Mouse (Mus musculus) heart, adult 2 months (tissue): ENCODE measurements around the gene Aarsd1.

ENCODE experiments used
- CTCF ChIP-seq: fragments of 200-600 bp; IDR thresholded peaks from 2 replicates; pipeline ENCODE4 v1.8.1; 2022; ENCODE audit warnings: antibody characterized with exemption, mild to moderate bottlenecking, moderate library complexity
- EP300 ChIP-seq: fragments of 200-500 bp; IDR thresholded peaks from 2 replicates; pipeline ENCODE4 v1.6.1; 2011; ENCODE audit warnings: low read depth, low read length, control low read depth; ENCODE audit not compliant: insufficient read depth
- POLR2A ChIP-seq: fragments of 200-500 bp; IDR thresholded peaks from 2 replicates; pipeline ENCODE4 v1.6.1; 2011; ENCODE audit warnings: mild to moderate bottlenecking, low read depth, low read length, control low read depth; ENCODE audit not compliant: insufficient read depth

DNA sequence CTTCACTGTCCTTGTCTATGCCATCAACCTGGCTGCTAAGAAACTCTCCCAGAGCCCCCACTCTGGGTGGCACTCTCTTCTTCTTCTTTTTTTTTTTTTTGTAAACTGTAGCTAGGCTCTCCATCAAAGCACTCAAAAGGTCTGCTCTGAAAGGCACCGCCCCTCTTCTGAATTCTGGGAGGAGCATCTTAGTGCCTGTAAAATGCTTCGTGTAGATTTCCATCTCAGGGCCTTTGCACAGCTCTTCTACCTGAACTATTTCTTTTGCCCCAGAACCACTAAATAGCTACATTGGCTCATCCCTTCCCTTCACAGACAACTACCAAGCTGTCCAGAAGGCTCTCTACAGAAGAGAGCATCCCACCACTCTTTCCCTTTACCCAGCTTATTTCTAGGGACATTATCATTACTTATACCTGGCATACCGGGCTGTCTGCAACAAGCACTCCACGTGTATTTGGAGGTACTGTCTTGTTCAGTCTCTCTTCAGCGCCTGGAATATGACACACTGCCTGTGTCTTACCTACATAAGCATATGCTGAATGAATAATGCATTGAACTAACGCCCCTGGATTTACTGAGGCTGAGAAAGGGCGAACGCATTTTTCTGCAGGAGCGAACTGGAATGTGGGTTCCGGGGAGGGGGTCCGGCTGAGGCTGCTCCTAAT is 848 bp downstream of the Aarsd1 start:
- no peak for TF ChIP-seq POLR2A
- no peak for TF ChIP-seq CTCF
- TF ChIP-seq EP300 = no peak
